Mouse (Mus musculus) forebrain, embryonic 16.5 days (tissue): ENCODE results near the gene Rap2a. TPM values are rescaled to one million over a fixed set of nuclear protein-coding genes. Genes with fewer than 3 reads are reported as not detected.

Experiments
- ATAC-seq: fragments of 200-750 bp; cut with Nextera tagmentation; 2 replicates; pipeline ENCODE4 v1.8.0; 2017; ENCODE audit warnings: mild to moderate bottlenecking, moderate library complexity
- H3K27ac ChIP-seq: fragments of 300-500 bp; sonication (generic); 2 replicates; pipeline ENCODE4 v1.5.1; 2014; ENCODE audit warnings: low read length, control low read depth
- H3K27me3 ChIP-seq: fragments of 300-500 bp; sonication (generic); replicated peaks from 2 replicates; pipeline ENCODE4 v1.6.1; 2014; ENCODE audit warnings: low read length; ENCODE audit not compliant: control insufficient read depth, insufficient read depth
- H3K36me3 ChIP-seq: fragments of 300-500 bp; sonication (generic); 2 replicates; pipeline ENCODE4 v1.6.1; 2014; ENCODE audit not compliant: control insufficient read depth, insufficient read depth
- H3K4me1 ChIP-seq: fragments of 300-500 bp; sonication (generic); replicated peaks from 2 replicates; pipeline ENCODE4 v1.6.1; 2014; ENCODE audit warnings: low read length; ENCODE audit not compliant: control insufficient read depth, insufficient read depth
- H3K4me2 ChIP-seq: fragments of 300-500 bp; sonication (generic); 2 replicates; pipeline ENCODE4 v1.6.1; 2014; ENCODE audit warnings: mild to moderate bottlenecking, low read length, control low read depth
- H3K4me3 ChIP-seq: fragments of 300-500 bp; sonication (generic); replicated peaks from 2 replicates; pipeline ENCODE4 v1.5.1; 2014; ENCODE audit warnings: mild to moderate bottlenecking, low read length, control low read depth
- H3K9ac ChIP-seq: fragments of 300-500 bp; sonication (generic); replicated peaks from 2 replicates; pipeline ENCODE4 v1.6.1; 2014; ENCODE audit warnings: low read depth, low read length, control low read depth
- H3K9me3 ChIP-seq: fragments of 300-500 bp; sonication (generic); 2 replicates; pipeline ENCODE4 v1.6.1; 2016; ENCODE audit warnings: low read length; ENCODE audit not compliant: control insufficient read depth
- WGBS: fragments of 180-500 bp; shearing (Covaris S2); extraction: QIAGEN DNeasy Blood & Tissue Kit; methylation state at CpG from one replicate; pipeline ENCODE4 v1.1.7; 2014; 5-methylcytosine and 5-hydroxymethylcytosine counted together
- polyA plus RNA-seq: library from polyadenylated mRNA; unstranded; fragments of >200 nt; fragmentation: Nextera tagmentation; extraction: Ambion mirVana; gene quantifications from 2 replicates; pipeline ENCODE4 v1.2.1, GENCODE M21; 2015

The Rap2a gene
- polyA plus RNA-seq, 1 experiment from 2014 or later, result 19.9 TPM

GRCm38 (mm10) chr14:120520843-120521242 is 42.6 kb downstream of the Rap2a start:
- Histone ChIP-seq H3K4me3 (no peak overlapping the region), H3K9ac (no peak overlapping the region), H3K9me3 (no peaks in the 10 kb centered on the region), H3K36me3 (no peaks in the 10 kb centered on the region), H3K27me3 (no peaks in the 10 kb centered on the region), H3K4me1 (no peaks in the 10 kb centered on the region), H3K27ac (no peak overlapping the region), H3K4me2 (no peak overlapping the region)
- ATAC-seq, result no peak
- WGBS, result 83% methylated on average over 3 of the region's 3 CpGs

DNA sequence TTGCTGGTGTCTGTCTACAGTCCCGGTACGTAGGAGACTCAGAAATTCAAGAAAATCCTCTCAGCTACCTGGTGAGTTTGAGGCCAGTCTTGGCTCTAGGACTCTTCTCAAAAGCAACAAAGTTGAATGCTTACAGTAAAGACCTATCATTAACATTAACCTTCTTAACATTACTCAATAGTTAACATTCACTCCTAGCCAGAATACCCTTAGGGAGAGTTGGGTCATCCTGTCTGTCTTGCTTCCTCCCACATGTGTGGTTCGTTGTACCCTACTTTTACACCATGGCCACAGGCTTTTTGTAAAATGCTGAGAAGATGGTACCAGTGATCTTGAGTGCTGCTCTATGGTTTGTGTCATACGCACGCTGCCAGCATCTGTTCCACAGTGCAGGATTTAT is 45.1 kb downstream of the Rap2a start:
- H3K4me2 ChIP-seq, result no peak overlapping the region
- no peaks in the 10 kb centered on the region for H3K4me1 ChIP-seq
- H3K27me3 ChIP-seq, result no peaks in the 10 kb centered on the region
- no peak overlapping the region for H3K9ac ChIP-seq
- H3K9me3 ChIP-seq, result no peaks in the 10 kb centered on the region
- no peak overlapping the region for H3K4me3 ChIP-seq
- ATAC-seq, result no peak
- no peaks in the 10 kb centered on the region for H3K36me3 ChIP-seq
- H3K27ac ChIP-seq, result no peak overlapping the region
- WGBS, result 93% methylated on average over 5 of the region's 5 CpGs

- Histone ChIP-seq H3K9me3 (no peaks in the 10 kb centered on the region), H3K9ac (no peak overlapping the region), H3K4me2 (no peak overlapping the region), H3K4me1 (no peaks in the 10 kb centered on the region), H3K36me3 (no peaks in the 10 kb centered on the region), H3K4me3 (no peak overlapping the region), H3K27me3 (no peaks in the 10 kb centered on the region), H3K27ac (no peak overlapping the region)
- 72% methylated on average over 2 of the region's 2 CpGs for WGBS
- ATAC-seq, result no peak
These were observed 47.4 kb downstream of the Rap2a start for GRCm38 (mm10) chr14:120525644-120526043.

DNA sequence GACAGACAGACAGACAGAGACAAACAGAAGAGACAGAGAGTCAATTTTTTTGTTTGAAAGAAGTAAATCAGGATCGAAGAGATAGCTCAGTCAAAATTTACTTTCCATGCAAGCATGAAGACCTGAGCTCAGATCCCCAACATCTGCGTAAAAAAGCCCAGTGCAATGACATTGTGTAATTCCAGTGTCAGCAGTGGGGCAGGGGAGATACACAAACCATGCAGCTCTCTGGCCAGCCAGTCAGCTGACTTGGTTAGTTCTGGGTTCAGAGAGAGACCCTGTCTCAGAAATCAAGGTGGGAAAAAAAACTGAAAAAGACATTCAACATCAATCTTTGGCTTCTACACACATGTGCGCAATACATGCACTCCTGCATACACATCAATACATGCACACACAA is 55.1 kb downstream of the Rap2a start:
- no peak for ATAC-seq
- Histone ChIP-seq H3K9ac (no peak overlapping the region), H3K4me1 (no peaks in the 10 kb centered on the region), H3K36me3 (no peaks in the 10 kb centered on the region), H3K4me3 (no peak overlapping the region), H3K27me3 (no peaks in the 10 kb centered on the region), H3K4me2 (no peak overlapping the region), H3K27ac (no peak overlapping the region), H3K9me3 (no peaks in the 10 kb centered on the region)
- WGBS, result 97% methylated on average over 3 of the region's 3 CpGs

DNA sequence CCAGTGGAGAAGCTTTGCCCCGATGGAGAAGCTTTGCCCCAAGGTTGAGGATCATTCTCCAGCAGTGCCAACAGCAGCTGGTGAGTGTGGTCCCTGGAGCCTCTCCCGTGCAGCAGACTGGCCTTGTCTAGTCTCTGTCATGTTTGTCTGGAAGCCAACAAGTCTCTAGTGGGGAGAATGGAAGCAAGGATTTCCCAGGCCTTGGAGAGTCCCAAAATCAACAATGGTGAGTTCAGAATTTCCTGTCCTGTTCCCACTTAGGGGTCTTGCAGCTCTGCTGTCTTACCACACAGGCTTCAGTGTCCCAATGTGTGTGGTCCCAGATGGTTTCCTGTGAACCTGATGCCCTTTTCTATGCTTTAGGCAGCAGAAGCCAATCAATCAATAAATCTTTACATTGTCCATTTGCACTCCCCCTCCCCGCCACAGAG is 56.6 kb downstream of the Rap2a start:
- Histone ChIP-seq H3K9ac (no peak overlapping the region), H3K4me3 (no peak overlapping the region), H3K4me1 (no peaks in the 10 kb centered on the region), H3K36me3 (no peaks in the 10 kb centered on the region), H3K27me3 (no peaks in the 10 kb centered on the region), H3K27ac (no peak overlapping the region), H3K9me3 (no peaks in the 10 kb centered on the region), H3K4me2 (no peak overlapping the region)
- ATAC-seq, result no peak
- 67% methylated on average over 3 of the region's 3 CpGs for WGBS

GRCm38 (mm10) chr14:120535446-120535845 is 57.2 kb downstream of the Rap2a start:
- ATAC-seq, result no peak
- Histone ChIP-seq H3K27ac (no peak overlapping the region), H3K27me3 (no peaks in the 10 kb centered on the region), H3K4me3 (no peak overlapping the region), H3K4me1 (no peaks in the 10 kb centered on the region), H3K9ac (no peak overlapping the region), H3K4me2 (no peak overlapping the region), H3K36me3 (no peaks in the 10 kb centered on the region), H3K9me3 (no peaks in the 10 kb centered on the region)
- 68% methylated on average over 4 of the region's 4 CpGs for WGBS

DNA sequence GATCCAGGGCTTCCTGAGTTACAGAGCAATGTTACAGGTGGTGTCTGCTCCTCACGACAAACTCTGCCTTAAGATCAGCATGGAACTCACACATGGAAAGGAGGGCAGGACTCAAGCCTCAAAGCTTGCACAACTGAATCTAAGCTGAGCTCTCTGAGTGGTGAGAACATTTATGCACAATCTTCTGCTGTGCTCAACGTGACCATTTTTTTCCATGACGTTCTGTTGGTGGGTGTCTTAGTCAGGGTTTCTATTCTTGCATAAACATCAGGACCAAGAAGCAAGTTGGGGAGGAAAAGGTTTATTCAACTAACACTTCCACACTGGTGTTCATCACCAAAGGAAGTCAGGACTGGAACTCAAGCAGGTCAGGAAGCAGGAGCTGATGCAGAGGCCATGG is 57.7 kb downstream of the Rap2a start:
- H3K27me3 ChIP-seq, result no peaks in the 10 kb centered on the region
- 89% methylated on average over 3 of the region's 3 CpGs for WGBS
- no peak overlapping the region for H3K27ac ChIP-seq
- H3K9me3 ChIP-seq, result no peaks in the 10 kb centered on the region
- H3K36me3 ChIP-seq, result no peaks in the 10 kb centered on the region
- no peak overlapping the region for H3K4me3 ChIP-seq
- no peak overlapping the region for H3K4me2 ChIP-seq
- ATAC-seq, result no peak
- no peaks in the 10 kb centered on the region for H3K4me1 ChIP-seq
- H3K9ac ChIP-seq, result no peak overlapping the region

- no peak for ATAC-seq
- 87% methylated on average over 2 of the region's 2 CpGs for WGBS
- no peak overlapping the region for H3K27ac ChIP-seq
- H3K27me3 ChIP-seq, result no peaks in the 10 kb centered on the region
- no peaks in the 10 kb centered on the region for H3K9me3 ChIP-seq
- no peaks in the 10 kb centered on the region for H3K4me1 ChIP-seq
- no peak overlapping the region for H3K9ac ChIP-seq
- H3K4me2 ChIP-seq, result no peak overlapping the region
- no peak overlapping the region for H3K4me3 ChIP-seq
- H3K36me3 ChIP-seq, result no peaks in the 10 kb centered on the region
These were observed 60.9 kb downstream of the Rap2a start for GRCm38 (mm10) chr14:120539128-120539527.

- 86% methylated on average over 3 of the region's 3 CpGs for WGBS
- ATAC-seq, result no peak
- H3K9me3 ChIP-seq, result no peaks in the 10 kb centered on the region
These were observed 61.4 kb downstream of the Rap2a start for GRCm38 (mm10) chr14:120539626-120540025.

GRCm38 (mm10) chr14:120542445-120542844 is 64.2 kb downstream of the Rap2a start:
- Histone ChIP-seq H3K9me3 (no peaks in the 10 kb centered on the region), H3K4me2 (no peak overlapping the region), H3K27ac (no peak overlapping the region), H3K27me3 (no peaks in the 10 kb centered on the region), H3K4me3 (no peak overlapping the region), H3K4me1 (no peaks in the 10 kb centered on the region), H3K9ac (no peak overlapping the region), H3K36me3 (no peaks in the 10 kb centered on the region)
- 54% methylated on average over 8 of the region's 8 CpGs for WGBS
- ATAC-seq, result no peak

More at GRCm38 (mm10) chr14:120539626-120540025, 61.4 kb downstream of the Rap2a start:
- H3K4me1 ChIP-seq, result no peaks in the 10 kb centered on the region
- no peak overlapping the region for H3K4me3 ChIP-seq
- H3K36me3 ChIP-seq, result no peaks in the 10 kb centered on the region
- H3K27me3 ChIP-seq, result no peaks in the 10 kb centered on the region
- H3K27ac ChIP-seq, result no peak overlapping the region
- H3K9ac ChIP-seq, result no peak overlapping the region
- H3K4me2 ChIP-seq, result no peak overlapping the region
